Mouse (Mus musculus) embryonic fibroblast, embryonic 13.5 days (primary cell): Measurements from ENCODE around the gene Il5.

Source experiments
- CTCF ChIP-seq: IDR thresholded peaks from 2 replicates; pipeline ENCODE4 v1.5.1; 2011; ENCODE audit warnings: mild to moderate bottlenecking, control low read depth, low read length, moderate library complexity, borderline replicate concordance; ENCODE audit not compliant: insufficient read depth
- POLR2A ChIP-seq: IDR thresholded peaks from 2 replicates; pipeline ENCODE4 v1.6.1; 2011; ENCODE audit warnings: low read depth, mild to moderate bottlenecking, control low read depth, low read length, moderate library complexity

DNA sequence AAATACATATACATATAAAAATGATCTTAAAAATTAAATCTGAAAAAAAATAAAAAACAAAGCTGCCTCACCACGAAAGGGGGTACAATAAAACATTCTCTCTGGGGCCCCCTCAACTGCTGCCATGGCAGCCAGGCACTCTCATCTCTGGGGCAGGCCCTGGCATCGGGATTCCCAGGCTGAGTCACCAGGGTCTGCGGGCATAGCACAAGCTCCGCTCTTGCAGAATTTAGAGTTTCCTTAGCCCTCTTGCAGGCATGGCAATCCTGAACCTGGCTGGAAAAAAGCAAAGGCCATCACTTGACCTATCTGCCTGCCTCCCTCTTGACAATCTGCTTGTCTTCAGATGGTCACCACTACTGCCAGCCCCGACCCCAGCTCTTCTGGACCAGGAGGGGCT lies 40.7 kb downstream of the Il5 start:
- TF ChIP-seq CTCF: no peak
- TF ChIP-seq POLR2A: no peak
